In the genomic region with DNA sequence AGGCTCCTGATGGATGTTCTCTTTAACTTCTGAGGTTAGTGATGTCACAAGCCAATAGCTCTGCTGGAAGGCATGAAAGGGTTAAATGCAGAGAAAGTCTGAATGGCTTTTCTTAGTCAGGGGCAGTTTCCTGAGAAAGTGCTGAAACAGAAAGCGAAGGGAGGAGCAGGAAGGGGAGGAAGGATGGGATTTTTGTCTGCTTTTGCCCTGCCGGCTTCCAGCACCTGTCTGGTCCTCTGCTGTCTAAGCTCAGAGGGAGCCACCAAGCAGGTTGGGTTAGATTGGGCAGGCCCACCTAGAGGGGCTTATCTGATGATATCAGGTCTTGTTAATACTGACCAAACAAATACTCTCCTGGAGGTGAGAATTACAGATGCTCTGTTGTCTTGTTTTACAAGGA, we compare ENCODE assay signal across 21 mouse cellular contexts. TPM values are rescaled to one million over a fixed set of nuclear protein-coding genes. Genes with fewer than 3 reads are reported as not detected.
A peak's percentile ranks its signal among the peaks of the same experiment; 100 is the strongest.
DNase-seq lines count a peak whose midpoint lies in the region; ATAC-seq and TF ChIP-seq lines count a peak whose summit lies in the region.
"Had no signal": no experiment of that assay in that cellular context is flagged by ENCODE, and none has a peak within 500 bp of the region (broad histone marks: within the 10 kb centered on the region; RNA-seq: fewer than 3 reads in every experiment).

No protein-coding gene starts in this region.

- DNase-seq in forebrain, embryonic 11.5 days (ENCODE audit: low spot score): peak; percentile 42
- peak; percentile 84 for DNase-seq in midbrain, embryonic 11.5 days (ENCODE audit: low spot score, missing footprints)
- DNase-seq in R1 (ENCODE audit: low read depth, low spot score): peak; percentile 71
- DNase-seq in layer of hippocampus, postnatal 25 days (ENCODE audit: extremely low spot score in 1 of 2, low spot score in 1 of 2): no peak
- DNase-seq: adrenal gland, postnatal 14 days; cerebellum, adult 11-12 months; cerebellum, adult 9-10 months; cerebellum, postnatal 25 days; gastrocnemius, postnatal 10 days; heart, adult 18-20 months; heart, postnatal 10 days; heart, postnatal 4 days had no signal

- no peaks in the 10 kb centered on the region for H3K27me3 ChIP-seq in forebrain, embryonic 11.5 days (ENCODE audit: control insufficient read depth, insufficient read depth, low read length)
- no peaks in the 10 kb centered on the region for H3K27me3 ChIP-seq in forebrain, embryonic 15.5 days
- H3K27me3 ChIP-seq in midbrain, embryonic 11.5 days (ENCODE audit: control insufficient read depth, insufficient read depth, low read length): no peaks in the 10 kb centered on the region
- no peaks in the 10 kb centered on the region for H3K27me3 ChIP-seq in midbrain, embryonic 13.5 days
- H3K27me3 ChIP-seq in ES-Bruce4 (ENCODE audit: control insufficient read depth, insufficient read depth, low read length, poor library complexity, severe bottlenecking): no peaks in the 10 kb centered on the region
- H3K27me3 ChIP-seq: intestine, embryonic 15.5 days had no signal

- no peak for TF ChIP-seq CTCF in ES-Bruce4 (IDR thresholded peaks at IDR 0.05; ENCODE audit: low read depth, low read length)

- H3K9me3 ChIP-seq in forebrain, embryonic 11.5 days (ENCODE audit: control insufficient read depth, low read length): peaks cover 8% of the 10 kb centered on the region; the same call in 1 of the 2 replicates
- peaks cover 13% of the 10 kb centered on the region; the same call in 1 of the 2 replicates for H3K9me3 ChIP-seq in forebrain, embryonic 15.5 days
- H3K9me3 ChIP-seq in midbrain, embryonic 11.5 days (ENCODE audit: control insufficient read depth, low read length): peaks cover 9% of the 10 kb centered on the region; the same call in 1 of the 2 replicates
- peaks cover 12% of the 10 kb centered on the region for H3K9me3 ChIP-seq in midbrain, embryonic 13.5 days
- peaks cover 11% of the 10 kb centered on the region for H3K9me3 ChIP-seq in ES-Bruce4 (replicated peaks; ENCODE audit: control insufficient read depth, insufficient read depth, low read length, poor library complexity, severe bottlenecking)

- H3K4me2 ChIP-seq in forebrain, embryonic 11.5 days (ENCODE audit: low read depth, low read length, severe bottlenecking): no peak overlapping the region
- no peak overlapping the region for H3K4me2 ChIP-seq in forebrain, embryonic 15.5 days (replicated peaks)
- H3K4me2 ChIP-seq in midbrain, embryonic 11.5 days: no peak overlapping the region
- no peak overlapping the region for H3K4me2 ChIP-seq in midbrain, embryonic 13.5 days (replicated peaks)
- H3K4me2 ChIP-seq: hindbrain, embryonic 14.5 days; intestine, embryonic 15.5 days had no signal

- no peak overlapping the region for H3K9ac ChIP-seq in forebrain, embryonic 11.5 days (ENCODE audit: low read length)
- H3K9ac ChIP-seq in forebrain, embryonic 15.5 days (replicated peaks): no peak overlapping the region
- no peak overlapping the region for H3K9ac ChIP-seq in midbrain, embryonic 11.5 days (ENCODE audit: low read length)
- no peak overlapping the region for H3K9ac ChIP-seq in midbrain, embryonic 13.5 days (replicated peaks)
- no peak overlapping the region for H3K9ac ChIP-seq in ES-Bruce4 (ENCODE audit: low read depth, poor library complexity, severe bottlenecking)
- H3K9ac ChIP-seq: hindbrain, embryonic 14.5 days; intestine, embryonic 15.5 days had no signal

- no peak for ATAC-seq in forebrain, embryonic 11.5 days (replicated peaks; ENCODE audit: low FRiP score)
- ATAC-seq in forebrain, embryonic 15.5 days (replicated peaks): no peak
- no peak for ATAC-seq in midbrain, embryonic 11.5 days (ENCODE audit: low FRiP score)
- ATAC-seq in midbrain, embryonic 13.5 days: no peak
- ATAC-seq: activated CD4-positive, CD25-positive, alpha-beta regulatory T cell, adult 4 months; intestine, embryonic 15.5 days had no signal

- H3K4me1 ChIP-seq in forebrain, embryonic 11.5 days (replicated peaks; ENCODE audit: control insufficient read depth, insufficient read depth, low read length): peaks cover 10% of the 10 kb centered on the region
- H3K4me1 ChIP-seq in forebrain, embryonic 15.5 days: peaks cover 15% of the 10 kb centered on the region
- peaks cover 30% of the 10 kb centered on the region for H3K4me1 ChIP-seq in midbrain, embryonic 11.5 days (ENCODE audit: control insufficient read depth, insufficient read depth, low read length)
- H3K4me1 ChIP-seq in midbrain, embryonic 13.5 days (replicated peaks): peaks cover 34% of the 10 kb centered on the region
- H3K4me1 ChIP-seq in ES-Bruce4 (ENCODE audit: control insufficient read depth, insufficient read depth, low read length): peaks cover 9% of the 10 kb centered on the region

- no peak overlapping the region for H3K27ac ChIP-seq in forebrain, embryonic 11.5 days (ENCODE audit: low read depth, low read length)
- H3K27ac ChIP-seq in forebrain, embryonic 15.5 days (replicated peaks): no peak overlapping the region
- no peak overlapping the region for H3K27ac ChIP-seq in midbrain, embryonic 11.5 days (ENCODE audit: low read depth, low read length)
- H3K27ac ChIP-seq in midbrain, embryonic 13.5 days: no peak overlapping the region
- H3K27ac ChIP-seq in ES-Bruce4 (ENCODE audit: insufficient read depth, low read length): 0 out of 2 replicates have a peak overlapping the region, but pooled peaks have one; percentile 39
- H3K27ac ChIP-seq: embryonic facial prominence, embryonic 10.5 days; heart, embryonic 10.5 days; hindbrain, embryonic 14.5 days; intestine, embryonic 15.5 days had no signal

- no peak for TF ChIP-seq POLR2A in ES-Bruce4 (IDR thresholded peaks at IDR 0.05; ENCODE audit: insufficient read depth, low read length)

- H3K36me3 ChIP-seq in forebrain, embryonic 11.5 days (ENCODE audit: control insufficient read depth, insufficient read depth, low read length): no peaks in the 10 kb centered on the region
- no peaks in the 10 kb centered on the region for H3K36me3 ChIP-seq in forebrain, embryonic 15.5 days
- H3K36me3 ChIP-seq in midbrain, embryonic 11.5 days (ENCODE audit: control insufficient read depth, insufficient read depth, low read length): no peaks in the 10 kb centered on the region
- no peaks in the 10 kb centered on the region for H3K36me3 ChIP-seq in midbrain, embryonic 13.5 days
- no peaks in the 10 kb centered on the region for H3K36me3 ChIP-seq in ES-Bruce4 (ENCODE audit: control insufficient read depth, insufficient read depth, low read length, poor library complexity, severe bottlenecking)
- H3K36me3 ChIP-seq: G1E; heart, embryonic 10.5 days; intestine, embryonic 15.5 days had no signal

- no peak overlapping the region for H3K4me3 ChIP-seq in forebrain, embryonic 11.5 days (ENCODE audit: low read depth, low read length)
- no peak overlapping the region for H3K4me3 ChIP-seq in forebrain, embryonic 15.5 days
- H3K4me3 ChIP-seq in midbrain, embryonic 11.5 days (ENCODE audit: low read depth, low read length): no peak overlapping the region
- no peak overlapping the region for H3K4me3 ChIP-seq in midbrain, embryonic 13.5 days (replicated peaks)
- no peak overlapping the region for H3K4me3 ChIP-seq in ES-Bruce4 (ENCODE audit: low read depth, low read length)
- H3K4me3 ChIP-seq: embryonic facial prominence, embryonic 10.5 days; heart, embryonic 10.5 days; intestine, embryonic 15.5 days had no signal

- WGBS in forebrain, embryonic 11.5 days: 15% methylated on average over 2 of the region's 2 CpGs
- 16% methylated on average over 2 of the region's 2 CpGs for WGBS in forebrain, embryonic 15.5 days
- 8% methylated on average over 2 of the region's 2 CpGs for WGBS in midbrain, embryonic 11.5 days
- WGBS in midbrain, embryonic 13.5 days: 10% methylated on average over 2 of the region's 2 CpGs

- TF ChIP-seq EP300 in ES-Bruce4 (IDR thresholded peaks at IDR 0.05; ENCODE audit: insufficient read depth, low read depth, low read length): no peak

RNA-seq across cellular contexts. Expression of a gene that starts 8.4 kb away (rescaled TPM):
- 12.3 TPM in 2 replicates for polyA plus RNA-seq in forebrain, embryonic 11.5 days (2014; fragmentation: Nextera tagmentation; extraction: Ambion mirVana)
- 4.6 and 5.1 TPM in 2 replicates for polyA plus RNA-seq in forebrain, embryonic 15.5 days (2015; fragmentation: Nextera tagmentation; extraction: Ambion mirVana)
- polyA plus RNA-seq in midbrain, embryonic 11.5 days (2014; fragmentation: Nextera tagmentation; extraction: Ambion mirVana): 22.3 and 23.9 TPM in 2 replicates
- polyA plus RNA-seq in midbrain, embryonic 13.5 days (2015; fragmentation: Nextera tagmentation; extraction: Ambion mirVana): 12.5 and 13.9 TPM in 2 replicates
- 22.8 and 25.0 TPM in 2 replicates for polyA plus RNA-seq in ES-Bruce4 (2011; ENCODE audit: insufficient read depth, insufficient read length, low read depth, missing spikeins)
- 1 to 10 TPM; 7.4 to 9.6 TPM for total RNA-seq in layer of hippocampus, postnatal 25 days (2021)
- polyA plus RNA-seq: activated CD4-positive, CD25-positive, alpha-beta regulatory T cell, adult 4 months had no signal

Comparison
In these comparisons a context has a peak if more than half of its experiments do, and no peak if none do; other contexts are left out.
1. DNase-seq: peak in forebrain, embryonic 11.5 days (single experiment), midbrain, embryonic 11.5 days (single experiment) and R1 (single experiment); none in layer of hippocampus, postnatal 25 days (0 of 2).